Mouse (Mus musculus) myocyte (in vitro differentiated cells): Measurements from ENCODE around the gene Gm49337.

Experiments used
- E2F4 ChIP-seq: IDR thresholded peaks from one replicate; pipeline ENCODE4 v1.6.1; 2011; ENCODE audit warnings: mild to moderate bottlenecking, control low read depth, moderate library complexity; ENCODE audit not compliant: insufficient read depth
- MYOD1 ChIP-seq, 3 experiments: IDR thresholded peaks; one replicate each; pipeline ENCODE4 v1.6.1; 2011; ENCODE audit warnings: control low read depth in 2 of 3, low read depth in 2 of 3, mild to moderate bottlenecking in 2 of 3, moderate library complexity in 1 of 3; ENCODE audit not compliant: insufficient read length in 2 of 3, control insufficient read depth in 1 of 3
- POLR2A ChIP-seq: IDR thresholded peaks from one replicate; pipeline ENCODE4 v1.6.1; 2011; ENCODE audit warnings: low read depth, mild to moderate bottlenecking, control low read depth, moderate library complexity; ENCODE audit not compliant: insufficient read length
- POLR2AphosphoS2 ChIP-seq: IDR thresholded peaks from one replicate; pipeline ENCODE4 v1.6.1; 2011; ENCODE audit warnings: low read depth, control low read depth; ENCODE audit not compliant: insufficient read length
- TCF12 ChIP-seq: IDR thresholded peaks from one replicate; pipeline ENCODE4 v1.6.1; 2011; ENCODE audit warnings: mild to moderate bottlenecking, control low read depth; ENCODE audit not compliant: poor library complexity, insufficient read depth, severe bottlenecking
- USF1 ChIP-seq: IDR thresholded peaks from one replicate; pipeline ENCODE4 v1.6.1; 2011; ENCODE audit warnings: low read depth, mild to moderate bottlenecking, control low read depth, moderate library complexity

DNA sequence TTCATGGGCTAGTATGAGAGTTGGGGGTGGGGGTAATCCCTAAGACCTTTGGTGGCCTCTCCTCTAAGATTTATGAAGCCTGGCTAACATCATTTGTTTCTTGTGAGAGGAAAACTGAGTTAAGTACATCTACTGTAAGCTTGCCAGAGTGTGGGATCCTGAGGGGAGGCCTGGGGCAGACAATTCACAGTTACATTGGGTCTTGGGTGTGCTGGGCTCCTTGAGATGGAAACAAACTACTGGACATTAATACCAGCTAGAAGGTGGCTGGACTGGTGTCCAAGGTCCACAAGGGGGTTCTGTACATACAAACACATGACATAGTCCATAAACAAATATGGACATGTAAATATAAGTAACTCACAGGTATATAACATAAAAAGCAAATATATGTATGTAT is 2.0 kb downstream of the Gm49337 start:
- TF ChIP-seq POLR2AphosphoS2 = no peak
- TF ChIP-seq POLR2A = no peak
- no peak for TF ChIP-seq E2F4
- TF ChIP-seq MYOD1 (IDR thresholded peaks at IDR 0.05; ENCODE audit: control insufficient read depth in 1 of 3, insufficient read length in 2 of 3, low read depth in 2 of 3) = no peak
- no peak for TF ChIP-seq USF1
- no peak for TF ChIP-seq TCF12
